Mouse (Mus musculus) mature B cell (primary cell): ENCODE data around the gene Fam53b.

Experiments used
- in situ Hi-C: fragments of 300-500 bp; cut with MboI; formaldehyde crosslinking; loops from 2 replicates; pipeline ENCODE4 v1.14.3; 2019

Gene Fam53b

DNA sequence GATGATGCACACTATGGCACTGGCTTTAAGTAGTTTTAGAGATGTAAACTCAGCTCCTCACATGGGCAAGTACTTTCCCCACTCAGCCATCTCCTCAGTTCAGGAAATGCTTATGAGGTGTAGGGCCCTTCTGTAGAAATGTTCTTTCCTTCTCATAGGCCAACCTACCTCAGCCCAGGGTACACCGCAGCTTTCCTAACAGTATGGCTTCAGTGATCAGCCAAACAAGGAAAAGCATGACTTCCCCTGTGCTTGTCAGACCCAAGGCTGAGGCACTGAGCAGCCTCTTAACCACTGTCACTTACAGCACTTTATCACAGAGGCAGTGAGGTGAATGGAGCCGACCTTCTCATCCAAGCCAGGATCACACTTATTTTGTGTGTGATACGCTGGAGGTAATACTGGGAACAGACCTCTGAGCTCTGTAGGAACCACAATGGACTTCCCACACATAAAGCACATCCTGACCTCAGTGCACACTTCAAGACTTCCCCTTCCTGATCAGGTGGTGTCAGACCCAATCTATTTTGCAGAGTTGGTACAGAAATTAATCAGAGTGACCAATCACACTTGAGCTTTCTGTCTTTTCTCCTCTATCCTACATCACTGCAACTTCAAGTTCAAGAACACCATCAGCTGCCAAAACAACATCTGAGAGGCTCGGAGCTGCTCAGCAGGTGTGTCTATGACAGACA, 26.0 kb downstream of the Fam53b start:
- in situ Hi-C loops: no loop called here

DNA sequence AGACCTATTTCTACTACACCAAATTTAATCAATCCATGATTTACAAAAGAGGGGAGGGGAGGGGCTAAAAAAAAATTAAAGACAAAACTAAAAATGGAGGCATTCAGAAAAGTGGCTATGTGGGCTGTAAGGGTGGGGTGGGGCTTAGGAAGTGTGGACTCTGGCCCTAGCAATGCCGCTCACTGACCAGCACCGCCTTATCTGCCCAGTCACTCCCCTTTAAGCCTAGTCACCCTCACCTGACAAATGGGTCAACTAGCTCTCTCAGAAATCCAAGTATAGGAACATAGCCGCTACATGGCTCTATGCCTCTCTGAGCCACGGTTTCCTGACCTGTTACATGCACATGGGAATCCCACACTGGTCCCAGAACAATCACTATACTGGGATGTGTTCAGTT, 26.7 kb downstream of the Fam53b start:
- in situ Hi-C loops: no loop called here

DNA sequence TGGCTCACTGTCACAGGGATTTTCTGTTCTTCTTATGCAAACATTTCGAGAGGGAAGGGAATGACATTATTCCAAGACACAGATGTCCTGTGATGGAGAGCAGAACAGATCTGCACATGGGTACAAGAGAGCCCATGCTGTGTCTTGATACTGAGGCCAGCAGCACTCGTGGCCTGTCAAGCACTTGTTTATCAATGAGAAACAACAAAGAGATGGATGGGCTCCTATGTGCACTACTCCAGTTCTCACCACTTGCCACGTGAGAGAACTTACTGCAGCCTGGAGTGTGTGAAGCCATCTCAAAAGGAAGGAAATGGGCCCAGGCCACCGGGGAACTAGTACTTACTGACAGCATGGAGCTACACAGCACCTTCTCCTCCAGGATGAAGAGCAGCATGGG, 27.2 kb downstream of the Fam53b start:
- in situ Hi-C loops: no loop called here

DNA sequence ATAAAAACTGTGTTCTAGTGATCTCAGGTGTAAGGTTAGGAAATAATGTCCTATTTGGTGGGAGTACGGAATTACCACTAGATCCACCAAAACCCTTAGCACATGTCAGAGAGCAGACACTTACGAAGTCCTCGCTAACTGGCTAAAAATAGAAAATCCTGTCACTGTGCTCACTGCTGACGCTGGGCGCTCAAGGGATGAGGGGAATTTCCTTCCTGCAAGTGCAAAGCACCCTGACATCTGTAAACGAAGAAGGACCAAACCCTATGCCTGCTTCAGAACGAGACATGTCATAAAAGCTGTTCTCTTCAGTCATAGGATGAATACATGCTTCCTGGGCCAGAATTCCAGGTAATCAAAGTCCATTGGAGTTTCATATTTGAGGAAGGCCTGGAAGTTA, 27.7 kb downstream of the Fam53b start:
- in situ Hi-C loops: no loop called here

DNA sequence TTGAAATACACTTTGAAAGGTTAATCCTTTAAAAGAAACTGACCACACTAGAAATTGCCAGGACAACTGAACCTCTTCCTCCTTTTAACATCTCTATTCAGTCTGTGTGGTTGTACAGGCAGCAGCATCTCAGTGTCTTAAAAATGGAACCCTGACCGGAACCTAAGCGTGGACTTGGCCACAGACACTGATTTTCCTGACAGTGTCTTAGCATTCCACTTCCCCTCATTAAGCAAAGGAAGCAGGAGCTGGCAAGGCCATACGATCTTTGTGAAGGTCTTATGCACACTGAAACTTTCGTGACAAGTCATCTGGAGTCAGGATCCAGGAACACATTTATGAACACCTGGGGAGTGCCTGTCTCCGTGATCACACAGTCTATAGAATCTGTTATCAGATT, 29.6 kb downstream of the Fam53b start:
- in situ Hi-C loops: no loop called here

DNA sequence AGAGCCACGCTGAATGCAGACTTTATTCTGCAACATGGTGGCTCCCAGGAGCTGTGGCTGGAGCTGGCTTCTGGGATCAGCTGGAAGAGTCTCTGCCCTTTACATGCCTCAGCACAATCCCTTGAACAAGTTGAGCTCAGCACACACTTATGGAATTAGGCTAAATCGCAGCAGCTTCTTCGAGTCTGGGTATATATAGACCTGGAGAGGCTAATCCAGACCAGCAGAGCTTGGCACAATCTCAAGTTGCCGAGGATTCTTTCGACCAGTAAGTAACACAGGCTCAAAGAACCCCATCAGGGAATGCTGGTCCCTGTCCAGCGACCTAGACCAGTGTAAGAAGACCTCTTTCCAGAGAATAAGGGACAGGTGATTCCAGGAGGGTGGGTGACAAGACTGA, 31.8 kb downstream of the Fam53b start:
- in situ Hi-C loops: no loop called here

DNA sequence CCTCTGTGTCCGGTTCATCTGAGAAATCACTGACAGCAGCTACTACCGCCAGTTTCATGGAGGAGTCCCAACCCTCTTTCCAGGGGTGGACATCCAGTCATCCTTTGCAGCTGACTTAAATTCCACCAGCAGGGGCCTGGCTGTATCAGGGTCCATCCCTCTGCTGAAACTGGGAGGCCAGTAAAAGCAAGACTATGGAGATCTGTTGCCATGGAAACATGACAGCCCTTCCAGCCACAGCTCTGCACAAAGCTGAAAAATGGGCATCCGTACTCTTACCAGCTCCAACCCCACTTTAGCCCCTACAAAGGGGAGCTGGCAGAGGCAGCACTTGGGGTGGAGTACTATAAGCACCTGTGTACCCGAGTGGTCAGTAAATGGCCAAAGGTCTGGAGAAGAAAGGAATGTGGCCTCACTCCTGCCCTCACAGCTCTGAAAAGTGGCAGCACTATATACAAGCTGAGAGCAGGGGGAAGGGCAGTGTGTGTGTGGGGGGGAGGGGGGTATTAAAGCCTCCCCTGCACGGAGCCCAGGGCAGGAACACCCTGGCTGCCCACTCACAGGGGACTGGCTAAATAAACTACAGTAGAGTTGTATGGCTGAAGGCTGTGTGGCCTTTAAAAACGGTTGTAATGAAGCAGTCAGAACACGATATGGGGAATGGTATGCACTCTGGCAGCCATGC, 32.4 kb downstream of the Fam53b start:
- in situ Hi-C loops: no loop called here

DNA sequence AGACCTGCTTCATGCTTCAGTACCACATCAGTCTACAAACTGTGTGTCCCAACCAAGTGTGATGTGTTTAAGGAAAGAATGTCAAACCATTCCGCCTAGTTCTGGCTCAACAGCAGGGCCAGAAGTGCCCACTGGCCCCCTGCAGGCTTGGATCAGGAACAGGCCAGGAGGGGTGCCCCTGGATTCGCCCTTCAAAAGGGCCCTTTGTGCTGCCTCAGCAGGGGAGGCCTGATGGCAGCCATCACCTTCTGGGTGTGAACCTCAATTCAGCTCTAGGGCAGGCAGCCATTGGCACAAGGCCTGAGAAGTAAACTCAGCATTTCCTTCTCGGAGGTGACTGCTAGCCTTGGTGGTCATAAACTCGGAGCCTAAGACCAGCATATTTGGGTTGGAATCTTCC, 33.1 kb downstream of the Fam53b start:
- in situ Hi-C loops: no loop called here

DNA sequence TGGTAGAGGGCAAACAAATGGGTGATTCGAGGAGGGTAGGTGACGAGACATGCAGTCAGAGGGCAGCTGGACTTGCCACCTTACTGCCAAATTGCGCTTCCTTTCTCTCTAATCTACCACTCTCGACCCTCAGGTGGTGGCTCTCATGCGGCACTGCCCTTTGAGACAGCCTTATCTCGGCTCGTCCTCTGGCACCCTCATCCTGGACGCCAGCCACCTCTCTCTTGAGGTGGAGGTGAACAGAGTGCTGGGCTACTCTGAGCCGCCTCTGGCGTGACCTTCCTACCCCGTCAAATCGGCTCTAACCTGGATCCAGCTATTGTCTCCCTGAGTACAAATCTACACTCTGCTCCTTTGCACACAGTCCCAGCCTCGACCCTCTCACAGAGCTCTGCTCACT, 35.1 kb downstream of the Fam53b start:
- in situ Hi-C loops: no loop called here

DNA sequence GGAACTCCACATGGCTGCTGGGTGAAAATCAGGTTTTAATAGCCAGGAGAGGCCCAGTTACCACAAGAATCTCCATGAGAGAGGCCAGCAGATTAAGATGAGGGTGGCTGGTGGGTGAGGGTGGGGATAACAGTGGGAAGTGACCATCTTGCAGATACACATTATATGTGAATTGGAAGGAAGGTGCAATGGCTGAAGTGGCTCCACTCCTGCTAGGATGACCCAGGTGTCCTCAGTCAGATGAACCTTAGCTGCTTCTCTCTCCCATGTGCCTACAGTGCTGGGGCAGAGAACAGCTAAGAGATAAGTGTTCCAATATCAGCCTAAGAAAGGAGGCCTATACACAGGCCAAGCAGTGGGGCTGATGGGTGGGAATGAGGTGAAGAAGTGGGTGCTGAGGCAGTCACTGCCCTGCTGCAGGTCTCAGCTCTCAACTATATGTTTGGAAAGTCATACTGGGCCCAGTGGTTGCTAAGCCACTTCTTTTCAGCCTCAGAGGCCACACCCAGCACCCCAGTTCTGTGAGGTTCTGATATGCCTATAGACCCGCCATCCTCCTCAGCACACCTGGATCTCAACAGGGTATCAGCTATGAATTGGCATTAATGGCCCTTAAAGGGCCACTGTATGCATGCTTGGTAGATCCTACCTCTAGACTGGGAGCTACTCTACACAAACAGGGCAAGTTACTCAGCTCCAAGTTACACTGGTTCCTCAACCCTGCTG, 35.8 kb downstream of the Fam53b start:
- in situ Hi-C loops: no loop called here

DNA sequence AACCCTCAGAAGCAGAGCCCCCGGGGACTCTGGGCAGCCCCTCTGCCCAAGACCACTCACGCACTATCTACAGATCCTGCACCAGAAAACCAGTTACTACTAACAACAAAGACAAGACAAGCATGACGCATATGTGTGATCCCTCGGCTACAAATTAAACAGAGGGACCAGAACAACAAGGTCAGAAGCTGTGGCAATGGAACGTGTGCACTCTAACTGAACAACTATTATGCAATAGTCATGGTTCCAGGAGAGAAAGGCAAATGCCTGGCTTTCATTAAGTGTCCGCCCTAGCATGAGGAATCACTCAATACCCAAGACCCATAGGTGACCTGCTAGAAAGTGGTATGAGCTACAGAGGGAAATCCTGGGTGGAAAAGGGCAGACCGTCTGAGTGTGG, 36.6 kb downstream of the Fam53b start:
- in situ Hi-C loops: no loop called here

DNA sequence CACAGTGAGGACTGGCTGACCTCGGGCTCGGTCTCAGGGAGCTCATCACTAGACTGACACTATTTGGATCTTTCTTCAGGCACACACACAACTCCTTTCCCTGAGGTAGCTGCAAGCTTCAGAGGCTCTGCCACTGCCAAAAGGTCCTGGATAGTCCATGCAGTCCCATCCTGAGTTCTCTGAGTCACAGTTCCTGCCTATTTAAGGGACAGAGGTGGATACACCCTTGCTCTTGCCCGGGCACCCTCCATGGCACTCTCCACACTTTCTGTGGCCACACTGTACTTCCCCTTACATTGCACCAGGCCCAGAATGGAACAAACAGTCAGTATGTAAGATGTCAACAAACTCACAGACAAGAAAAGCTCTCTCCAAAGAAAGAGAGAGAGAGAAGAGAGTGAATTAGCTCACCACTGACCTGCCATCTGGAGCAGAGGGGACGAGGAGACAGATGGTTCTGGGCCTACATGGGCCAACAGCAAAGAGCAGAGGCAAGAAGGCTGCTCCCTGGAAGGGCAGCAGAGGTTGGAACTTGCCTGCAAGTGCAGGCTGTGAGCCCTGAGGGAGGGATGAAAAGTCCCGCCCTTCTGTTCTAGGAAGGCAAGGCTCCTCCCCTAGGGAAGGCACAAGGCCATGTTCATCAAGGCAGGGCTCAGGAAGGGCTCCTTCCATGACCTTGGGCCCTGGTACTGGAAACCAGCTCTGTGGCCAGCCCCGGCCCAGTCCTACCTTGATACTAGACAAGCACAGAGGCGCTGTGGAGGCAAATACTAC, 37.2 kb downstream of the Fam53b start:
- in situ Hi-C loops: no loop called here

DNA sequence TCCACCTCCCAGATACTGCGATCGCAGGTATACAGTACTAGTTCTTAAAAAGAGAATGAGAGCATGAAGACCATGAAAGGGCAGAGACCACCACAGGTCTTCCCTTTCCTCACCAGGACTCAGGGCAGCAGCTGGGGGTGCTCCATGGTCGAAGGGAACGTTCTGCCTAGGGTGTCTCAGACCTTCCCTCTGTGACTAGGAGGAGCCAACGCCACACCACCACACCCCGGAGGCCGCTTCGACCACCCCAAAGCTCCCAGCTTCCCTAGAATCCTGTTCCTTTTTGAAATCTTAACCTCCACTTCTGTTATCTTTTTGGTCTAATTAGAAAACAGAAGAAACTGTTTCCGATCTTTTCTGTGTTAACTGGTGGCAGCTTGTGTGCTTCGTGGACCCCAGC, 37.8 kb downstream of the Fam53b start:
- in situ Hi-C loops: no loop called here

DNA sequence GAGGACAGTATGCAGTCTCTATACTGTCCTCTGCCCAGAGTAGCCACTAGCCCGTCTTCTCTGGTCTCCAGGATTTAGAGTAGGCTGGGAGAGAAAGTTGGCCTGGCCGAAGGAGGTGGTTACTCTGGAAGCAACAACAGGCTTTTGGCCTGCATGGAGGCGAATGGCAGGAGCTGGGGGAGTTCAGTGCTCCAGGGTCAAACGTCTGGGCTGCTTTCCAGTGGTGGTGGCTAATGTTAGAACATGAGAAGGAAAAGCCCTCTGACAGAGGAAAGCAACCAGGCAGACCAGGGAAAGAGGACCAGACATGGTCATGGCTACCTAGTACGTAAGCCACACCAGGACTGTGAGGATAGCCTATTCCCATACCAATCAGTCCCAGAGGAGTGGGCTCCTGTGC, 38.4 kb downstream of the Fam53b start:
- in situ Hi-C loops: no loop called here

DNA sequence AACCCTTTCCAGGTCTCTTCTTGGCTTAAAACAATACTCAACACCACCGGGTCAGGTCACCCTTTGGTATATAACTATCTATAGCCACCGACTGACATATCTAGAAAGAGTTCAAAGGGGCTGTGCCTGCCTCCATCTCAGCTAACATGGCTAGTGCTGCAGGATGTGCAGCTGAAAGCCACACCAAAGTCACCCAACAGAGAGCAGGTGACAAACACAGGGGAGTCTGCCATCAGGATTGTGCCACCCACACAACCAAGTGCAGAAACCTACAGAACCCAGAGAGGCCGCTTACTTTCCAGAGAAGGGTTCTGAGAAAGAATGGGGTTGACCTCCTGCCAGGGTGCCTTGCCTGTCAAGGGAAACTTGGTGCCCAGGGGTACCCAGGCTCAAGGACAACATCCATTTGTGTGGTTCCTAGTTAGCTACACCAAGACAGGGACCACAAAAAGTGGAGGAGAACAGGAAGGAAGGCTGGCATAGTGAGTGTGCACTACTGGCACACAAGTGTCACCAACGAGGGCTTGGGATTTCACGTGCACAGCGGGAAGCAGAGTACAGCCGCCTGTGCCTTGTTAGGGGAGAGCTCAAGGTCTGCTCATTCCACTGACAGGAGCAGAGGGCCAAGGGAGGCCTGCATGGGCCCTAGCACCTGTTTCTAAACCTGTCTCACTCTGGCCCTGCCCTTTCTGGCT, 40.5 kb downstream of the Fam53b start:
- in situ Hi-C loops: no loop called here

DNA sequence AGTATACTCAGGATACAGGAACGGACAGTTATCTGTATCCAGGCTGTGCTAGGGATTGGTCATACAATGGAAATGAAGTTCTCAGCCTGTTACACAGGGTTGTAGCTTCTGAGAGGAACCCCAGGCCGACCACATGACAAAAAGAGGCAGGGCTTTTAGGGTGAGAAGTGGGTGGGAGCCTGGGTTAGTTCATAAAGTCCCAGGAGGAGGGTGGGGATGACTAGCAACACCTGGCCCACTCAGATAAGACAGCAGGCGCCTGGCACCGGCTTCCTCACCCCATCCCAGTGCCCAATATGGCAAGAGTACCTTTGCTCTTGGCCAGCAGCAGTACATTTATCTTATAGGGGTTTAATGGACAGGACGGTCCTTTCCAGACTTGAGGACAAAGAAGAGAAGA, 41.2 kb downstream of the Fam53b start:
- in situ Hi-C loops: no loop called here

DNA sequence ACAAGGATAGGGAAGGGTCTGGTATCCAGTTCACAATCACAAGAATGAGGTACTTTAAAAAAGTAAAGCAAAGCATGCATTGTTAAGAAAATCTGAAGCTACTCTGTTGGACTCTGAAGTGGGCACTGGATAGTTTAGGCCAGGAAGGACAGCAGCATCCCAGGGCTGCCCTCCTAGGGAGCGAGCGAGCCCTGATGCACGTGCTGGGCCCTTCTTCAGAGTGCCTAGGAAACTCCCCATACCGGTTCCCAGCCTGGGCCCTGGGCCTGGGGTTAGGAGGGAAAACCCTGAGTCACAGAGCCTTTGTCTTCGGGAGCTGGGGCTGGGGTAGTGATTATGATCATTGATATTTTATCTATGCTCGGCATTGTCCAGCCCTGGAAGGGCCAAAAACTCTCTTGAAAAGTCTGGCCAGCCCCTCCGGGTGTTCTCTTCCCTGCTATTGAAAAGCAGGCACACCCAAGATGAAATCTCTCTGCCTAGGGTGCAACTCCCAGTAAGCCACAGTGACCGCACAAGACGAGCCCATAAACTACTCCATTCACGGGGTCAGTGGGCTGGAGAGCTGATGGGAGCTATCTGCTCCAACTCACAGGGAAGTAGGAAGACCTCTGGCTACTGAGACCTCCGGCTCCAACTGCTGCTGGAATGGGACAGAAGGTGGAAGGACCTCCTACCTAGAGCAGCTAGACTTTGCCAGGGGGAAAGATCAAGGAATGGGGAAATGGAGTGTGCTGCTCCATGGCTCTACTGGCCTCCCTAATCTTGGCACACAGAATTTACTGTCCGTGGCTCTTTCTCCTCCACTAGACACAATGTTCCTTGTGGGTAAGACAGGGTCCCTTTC, 45.0 kb downstream of the Fam53b start:
- in situ Hi-C loops: no loop called here

DNA sequence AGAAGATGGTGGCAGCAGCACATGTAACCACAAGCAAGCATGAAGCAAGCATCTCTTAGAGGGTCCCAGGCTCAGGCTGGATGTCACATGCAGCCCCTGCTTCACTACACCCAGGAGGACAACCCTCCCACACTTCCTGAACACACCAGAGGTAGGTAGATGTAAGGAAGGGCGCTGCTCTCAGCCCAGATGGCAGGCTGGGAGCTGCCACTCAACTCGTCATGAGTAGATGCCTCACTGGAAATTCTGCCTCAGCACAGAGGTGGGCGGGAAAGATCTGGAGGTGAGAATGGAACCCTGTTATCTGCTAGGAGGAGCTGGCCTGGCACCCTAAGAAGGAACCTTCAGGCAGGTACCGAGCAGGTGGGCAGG, 45.7 kb downstream of the Fam53b start:
- in situ Hi-C loops: no loop called here

DNA sequence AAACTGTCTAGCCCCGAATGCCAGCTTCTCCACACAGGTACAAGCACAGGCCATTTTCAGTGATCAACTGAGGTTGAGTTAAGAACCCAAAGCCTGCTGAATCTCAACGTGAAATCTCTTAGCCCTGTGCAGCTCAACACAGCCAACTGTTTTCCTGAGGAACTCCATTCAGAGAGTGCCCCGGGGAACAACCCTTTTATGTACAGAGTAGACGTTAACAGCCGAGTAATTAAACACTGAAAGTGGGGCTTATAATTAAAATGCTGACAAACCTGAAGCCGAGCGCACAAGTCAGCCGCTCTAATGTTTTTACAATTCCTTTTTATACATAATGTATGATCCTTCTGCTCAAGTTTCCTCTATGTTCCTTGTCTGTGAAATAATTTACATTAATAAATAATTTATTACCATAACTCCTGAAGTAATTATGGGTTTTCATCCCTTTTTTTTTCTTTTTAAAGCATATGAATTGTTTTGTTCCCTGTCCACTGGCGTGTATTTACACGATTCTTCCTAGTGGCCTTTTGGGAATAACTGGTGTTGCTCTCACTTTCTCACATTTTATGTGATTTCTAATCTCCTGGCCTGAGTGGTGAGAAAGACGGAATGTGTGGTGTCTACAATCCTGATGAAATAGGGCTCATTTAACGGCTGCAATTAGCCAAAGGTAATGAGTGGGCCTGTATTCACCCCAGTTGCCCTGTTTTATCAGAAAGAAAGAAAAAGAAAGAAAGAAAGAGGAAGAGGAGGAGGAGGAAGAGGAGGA, 46.3 kb downstream of the Fam53b start:
- in situ Hi-C loops: no loop called here

DNA sequence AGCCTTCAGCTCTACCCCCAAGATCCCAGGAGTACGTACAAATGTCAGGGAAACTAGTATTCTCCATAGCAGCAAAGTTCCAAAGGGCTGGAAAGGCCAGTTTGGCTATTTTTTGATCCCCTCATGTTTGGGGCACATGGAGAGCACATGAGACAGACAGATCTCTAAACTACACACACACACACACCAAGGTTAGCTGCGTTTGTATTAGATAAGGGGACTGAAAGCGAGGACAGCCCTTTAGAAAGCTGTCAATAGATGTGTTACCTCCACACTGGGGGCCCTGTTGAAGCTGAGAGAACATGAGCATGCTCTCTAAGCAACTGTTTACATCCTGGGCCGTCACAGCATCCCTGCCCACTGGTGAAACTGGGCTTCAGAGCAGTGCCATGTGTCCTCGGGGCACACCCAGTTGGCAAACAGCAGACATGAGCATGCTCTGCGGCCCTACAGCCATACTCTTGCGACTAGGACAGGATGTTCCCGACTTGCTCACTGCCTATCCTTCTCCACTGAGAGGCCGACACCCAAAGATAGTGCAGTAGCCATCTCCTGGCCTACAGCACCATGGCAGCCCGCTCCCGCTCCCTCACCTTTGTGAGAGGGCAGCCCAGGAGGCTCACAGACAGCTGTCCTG, 47.3 kb downstream of the Fam53b start:
- in situ Hi-C loops: no loop called here
